Mouse (Mus musculus) spleen, postnatal 10 days (tissue): ENCODE results near the gene Tbc1d16.

ENCODE experiments used
- DNase-seq, 2 experiments: peaks; one replicate each; pipeline ENCODE4 v3.0.0; 2021 to 2022; ENCODE audit warnings: low spot score in 2 of 2

Tbc1d16 gene

GRCm38 (mm10) chr11:119176389-119177179 lies 51.7 kb downstream of the Tbc1d16 start:
- DNase-seq: no peak

GRCm38 (mm10) chr11:119171588-119171987 lies 56.7 kb downstream of the Tbc1d16 start:
- DNase-seq: no peak

DNA sequence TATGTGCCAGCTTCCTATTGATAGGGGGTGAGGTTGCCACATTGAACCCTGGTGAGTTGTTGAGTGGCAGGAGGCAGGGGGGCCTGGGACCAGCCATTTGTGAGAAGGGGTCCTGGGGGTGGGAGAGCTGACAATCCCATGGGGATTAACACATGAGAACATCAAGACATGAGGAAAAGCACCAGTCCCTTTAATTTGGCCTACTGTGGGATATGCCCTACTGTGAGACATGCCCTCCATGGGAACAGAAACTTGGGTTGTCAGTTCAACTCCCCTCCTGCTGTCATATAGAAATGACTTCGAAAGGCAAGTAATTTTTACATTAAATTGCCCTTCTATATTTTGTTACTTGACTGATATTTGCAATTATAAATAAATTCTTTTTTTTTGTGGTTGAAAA lies 59.4 kb downstream of the Tbc1d16 start:
- no peak for DNase-seq

- DNase-seq: peak in 1 of 2 experiments; percentile 58
These were observed 62.3 kb downstream of the Tbc1d16 start for GRCm38 (mm10) chr11:119165995-119166394.

DNA sequence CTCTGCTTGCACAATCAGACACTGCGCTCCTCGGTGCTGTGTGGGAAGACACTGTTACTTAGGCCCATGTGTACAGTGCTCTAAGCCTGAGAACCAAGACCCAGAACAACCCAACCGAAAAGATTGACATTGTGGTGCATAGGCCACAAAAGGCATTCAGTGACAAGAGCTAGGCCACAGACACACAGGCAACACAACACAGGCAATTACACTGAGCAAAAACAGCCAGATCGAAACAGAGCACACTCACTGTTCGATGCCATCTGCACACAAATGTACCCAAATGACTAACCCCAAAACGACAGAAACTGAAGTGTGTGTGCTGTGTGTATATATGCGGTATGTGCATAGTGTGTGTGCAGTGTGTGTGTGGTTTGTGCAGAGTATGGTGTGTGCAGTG lies 63.9 kb downstream of the Tbc1d16 start:
- DNase-seq: no peak

- DNase-seq: no peak
These were observed 64.6 kb downstream of the Tbc1d16 start for GRCm38 (mm10) chr11:119163734-119163992.

DNA sequence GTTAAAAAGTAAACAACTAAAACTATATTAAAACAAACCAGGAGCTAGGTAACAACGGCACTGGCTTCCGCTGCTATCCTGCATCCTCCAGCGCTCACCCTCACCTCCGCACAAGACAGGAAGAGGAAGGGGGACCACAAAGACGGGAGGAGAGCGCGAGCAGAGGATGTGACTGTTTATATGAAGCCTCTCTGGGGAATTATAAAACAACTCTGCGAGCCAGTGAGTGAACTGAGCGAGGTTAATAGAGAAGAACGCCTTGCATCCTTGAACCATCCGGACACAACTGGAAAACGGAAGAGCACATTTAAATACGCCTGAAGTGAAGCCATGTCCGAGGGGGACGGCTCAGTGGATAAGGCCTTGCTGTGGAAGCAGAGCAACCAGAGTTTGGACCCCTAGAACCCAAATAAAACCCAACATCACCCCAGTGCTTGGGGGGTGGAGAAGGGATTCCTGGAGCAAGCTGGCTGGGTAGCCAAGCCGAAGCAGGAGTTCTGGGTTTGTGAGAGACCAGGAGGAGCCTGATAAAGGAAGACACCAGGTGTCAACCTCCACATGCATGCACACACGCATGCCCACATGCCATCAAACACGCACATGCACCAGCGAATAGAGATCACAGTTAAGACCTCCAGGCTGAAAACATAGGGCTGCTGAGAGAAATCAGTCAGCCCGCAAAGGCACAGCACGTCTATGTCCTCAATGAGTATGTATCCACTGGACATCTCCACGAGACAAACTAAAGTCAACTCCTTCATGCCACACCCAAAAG lies 65.2 kb downstream of the Tbc1d16 start:
- DNase-seq: no peak

GRCm38 (mm10) chr11:119161665-119162064 lies 66.6 kb downstream of the Tbc1d16 start:
- no peak for DNase-seq

DNA sequence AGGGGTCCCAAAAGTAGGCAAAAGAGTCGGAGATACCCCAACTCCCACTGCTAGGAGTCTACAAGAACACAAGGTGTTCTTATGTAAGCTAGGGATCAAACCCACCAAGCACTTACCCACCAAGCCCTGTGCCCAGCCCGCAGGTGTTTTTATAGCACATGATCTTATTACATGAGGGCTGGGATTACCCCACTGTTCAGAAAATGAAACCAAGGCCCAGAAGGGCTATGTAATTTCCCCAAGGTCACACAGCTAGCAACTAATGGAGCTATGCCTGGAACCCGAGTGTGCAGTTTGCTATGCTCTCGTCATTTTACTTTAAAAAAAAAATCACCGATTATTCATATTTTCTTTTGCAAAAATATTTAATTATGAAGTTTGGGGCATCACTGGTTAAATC lies 68.2 kb downstream of the Tbc1d16 start:
- DNase-seq: no peak

GRCm38 (mm10) chr11:119159496-119159895 lies 68.8 kb downstream of the Tbc1d16 start:
- DNase-seq: no peak

DNA sequence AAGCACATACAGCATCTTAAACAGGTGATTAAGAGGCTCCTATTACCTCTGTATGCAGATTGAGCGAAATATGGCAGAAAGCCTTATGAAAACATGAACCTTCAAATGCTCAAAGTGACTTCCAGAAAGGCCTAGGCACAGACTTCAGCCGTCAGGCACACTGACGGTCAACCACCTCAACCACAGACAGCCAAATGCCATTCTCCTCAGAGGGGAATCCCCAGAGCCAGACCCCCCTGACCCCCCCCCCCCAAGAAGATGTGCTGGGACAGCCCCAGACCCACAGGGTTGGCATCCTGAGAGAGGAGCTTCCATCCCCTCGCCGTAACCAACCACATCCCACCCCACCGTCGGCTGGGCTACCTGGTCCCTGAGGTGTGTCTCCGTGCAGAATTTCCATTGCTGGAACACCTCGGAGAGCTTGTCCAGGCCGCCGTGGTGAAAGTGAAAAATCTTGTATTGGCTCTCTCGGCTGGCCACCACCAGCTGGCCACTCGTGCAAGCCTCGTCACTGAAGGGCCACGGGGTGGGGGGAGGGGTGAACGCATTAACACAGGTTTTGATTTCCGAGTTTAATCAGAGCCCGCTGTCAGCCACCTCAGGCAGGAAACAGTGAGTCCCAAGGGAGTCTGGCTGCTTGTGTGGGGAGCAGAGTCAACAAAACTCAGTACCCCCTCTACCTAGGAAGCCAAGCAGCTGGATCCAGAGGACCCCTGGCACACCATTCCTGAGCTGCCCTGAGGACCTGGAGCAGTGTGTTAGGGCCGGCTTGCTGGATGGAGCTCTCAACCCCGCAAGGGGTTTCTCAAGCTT lies 70.7 kb downstream of the Tbc1d16 start:
- no peak for DNase-seq

GRCm38 (mm10) chr11:119156481-119157254 lies 71.6 kb downstream of the Tbc1d16 start:
- DNase-seq: no peak

GRCm38 (mm10) chr11:119155638-119156480 lies 72.4 kb downstream of the Tbc1d16 start:
- DNase-seq: no peak

GRCm38 (mm10) chr11:119152321-119152831 lies 75.9 kb downstream of the Tbc1d16 start:
- DNase-seq: no peak

- DNase-seq: no peak
These were observed 77.2 kb downstream of the Tbc1d16 start for GRCm38 (mm10) chr11:119151073-119151607.

- no peak for DNase-seq
These were observed 77.9 kb downstream of the Tbc1d16 start for GRCm38 (mm10) chr11:119150442-119150841.

GRCm38 (mm10) chr11:119148829-119149228 lies 79.5 kb downstream of the Tbc1d16 start:
- DNase-seq: no peak

DNA sequence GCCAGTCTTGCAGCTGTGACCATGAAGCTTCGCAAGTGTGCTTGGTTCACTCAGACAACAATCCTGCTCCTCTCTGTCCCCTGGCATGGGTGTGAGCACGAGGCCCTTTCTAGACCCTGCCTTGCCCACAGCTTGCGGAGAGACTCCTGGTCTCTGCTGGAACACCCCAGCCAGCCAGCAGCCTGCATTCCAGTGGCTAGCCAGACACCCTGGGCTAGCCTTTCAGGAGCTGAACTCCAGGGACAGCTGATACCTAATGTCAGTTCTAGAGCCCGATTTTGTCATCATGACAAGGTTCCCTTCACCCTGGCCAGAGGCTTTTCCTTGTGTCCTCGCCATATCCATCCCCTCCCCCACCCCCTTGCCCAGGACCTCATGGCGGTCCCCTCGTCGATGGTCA lies 81.1 kb downstream of the Tbc1d16 start:
- DNase-seq: no peak

- DNase-seq: no peak
These were observed 82.2 kb downstream of the Tbc1d16 start for GRCm38 (mm10) chr11:119146140-119146539.

DNA sequence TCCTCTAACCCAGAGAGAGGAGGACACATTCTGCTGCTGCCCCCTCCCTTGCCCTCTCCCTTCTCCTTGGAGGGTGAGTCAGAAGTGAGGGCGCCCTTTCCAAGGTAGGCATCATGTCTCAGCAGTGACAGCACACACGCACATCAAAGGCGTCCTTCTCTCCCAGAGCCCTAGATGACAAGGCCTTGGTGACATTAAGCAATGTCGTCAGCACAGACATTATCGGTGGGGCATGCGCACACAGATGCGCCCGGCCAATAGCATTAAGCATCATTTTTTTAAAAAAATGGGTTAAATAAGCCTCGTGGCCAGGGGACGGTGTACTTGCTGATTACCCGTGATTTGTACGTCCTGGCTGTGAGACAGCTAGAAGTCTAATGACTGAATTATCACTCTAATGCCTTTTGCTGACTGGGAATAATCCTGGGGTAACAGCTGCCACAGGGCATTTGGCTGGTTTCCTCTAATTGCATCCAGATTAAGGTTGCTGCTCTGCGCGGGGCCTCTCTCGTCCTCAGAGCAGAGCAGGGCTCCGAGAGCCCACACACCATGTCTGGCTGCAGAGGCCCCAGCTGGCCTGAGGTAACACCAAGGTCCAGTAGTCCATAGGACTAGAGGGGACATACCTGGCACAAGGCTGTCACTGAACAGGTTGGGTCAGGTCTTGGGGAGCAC lies 83.4 kb downstream of the Tbc1d16 start:
- no peak for DNase-seq
